Mouse (Mus musculus) lung, postnatal 0 days (tissue): ENCODE measurements around the gene Egln2. TPM values are rescaled to one million over a fixed set of nuclear protein-coding genes. Genes with fewer than 3 reads are reported as not detected.

Source experiments
- ATAC-seq: fragments of 200-750 bp; cut with Nextera tagmentation; 2 replicates; pipeline ENCODE4 v1.8.0; 2017; ENCODE audit warnings: moderate library complexity
- DNase-seq: peaks from one replicate; pipeline ENCODE4 v3.0.0-alpha.2; 2016; ENCODE audit warnings: low spot score
- H3K27ac ChIP-seq: fragments of 300-500 bp; sonication (generic); 2 replicates; pipeline ENCODE4 v1.5.1; 2014; ENCODE audit warnings: antibody characterized with exemption, mild to moderate bottlenecking, low read length, mixed read lengths
- H3K27me3 ChIP-seq: fragments of 300-500 bp; sonication (generic); replicated peaks from 2 replicates; pipeline ENCODE4 v1.6.1; 2014; ENCODE audit warnings: low read length, mixed read lengths; ENCODE audit not compliant: insufficient read depth
- H3K36me3 ChIP-seq: fragments of 300-500 bp; sonication (generic); 2 replicates; pipeline ENCODE4 v1.6.1; 2014; ENCODE audit warnings: low read length, mixed read lengths; ENCODE audit not compliant: insufficient read depth
- H3K4me1 ChIP-seq: fragments of 300-500 bp; sonication (generic); 2 replicates; pipeline ENCODE4 v1.6.1; 2014; ENCODE audit warnings: antibody characterized with exemption, low read depth, low read length, mixed read lengths; ENCODE audit not compliant: insufficient read depth
- H3K4me2 ChIP-seq: fragments of 300-500 bp; sonication (generic); replicated peaks from 2 replicates; pipeline ENCODE4 v1.6.1; 2014; ENCODE audit warnings: low read depth, mild to moderate bottlenecking, low read length, moderate library complexity, mixed read lengths
- H3K4me3 ChIP-seq: fragments of 300-500 bp; sonication (generic); 2 replicates; pipeline ENCODE4 v1.5.1; 2014; ENCODE audit warnings: low read depth, low read length
- H3K9ac ChIP-seq: fragments of 300-500 bp; sonication (generic); replicated peaks from 2 replicates; pipeline ENCODE4 v1.6.1; 2014; ENCODE audit warnings: low read depth, mild to moderate bottlenecking
- H3K9me3 ChIP-seq: fragments of 300-500 bp; sonication (generic); 2 replicates; pipeline ENCODE4 v1.6.1; 2016; ENCODE audit warnings: low read length, mixed read lengths
- CTCF ChIP-seq: IDR thresholded peaks from 2 replicates; pipeline ENCODE4 v1.5.1; 2016; ENCODE audit warnings: antibody characterized with exemption, mild to moderate bottlenecking
- EP300 ChIP-seq: IDR thresholded peaks from 2 replicates; pipeline ENCODE4 v1.6.1; 2016; ENCODE audit warnings: antibody characterized with exemption, mild to moderate bottlenecking, control low read depth
- WGBS: fragments of 180-500 bp; shearing (Covaris S2); extraction: QIAGEN DNeasy Blood & Tissue Kit; methylation state at CpG from one replicate; pipeline ENCODE4 v1.1.7; 2014; 5-methylcytosine and 5-hydroxymethylcytosine counted together
- polyA plus RNA-seq: library from polyadenylated mRNA; unstranded; fragments of >200 nt; fragmentation: Nextera tagmentation; extraction: Ambion mirVana; gene quantifications from 2 replicates; pipeline ENCODE4 v1.2.1, GENCODE M21; 2015

Gene Egln2
- polyA plus RNA-seq, 1 experiment from 2014 or later, result 75.1 TPM

DNA sequence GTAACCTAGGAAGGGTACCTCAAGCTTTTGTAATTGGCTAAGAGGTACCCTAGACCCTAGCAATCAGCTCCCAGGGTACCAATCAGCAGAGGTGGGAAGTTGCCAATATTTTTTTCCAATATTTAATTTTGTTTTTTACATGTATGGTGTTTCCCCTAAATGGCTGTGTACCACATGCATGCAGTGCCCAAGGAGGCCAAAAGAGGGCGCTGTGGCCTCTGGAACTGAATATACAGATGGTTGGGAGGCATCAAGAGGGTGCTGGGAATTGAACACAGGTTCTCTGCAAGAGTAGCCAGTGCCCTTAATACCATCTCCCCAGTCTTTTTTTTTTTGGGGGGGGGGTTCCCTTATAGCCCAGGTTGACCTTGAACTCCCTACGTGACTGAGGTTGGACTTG is 35.2 kb downstream of the Egln2 start:
- H3K9ac ChIP-seq, result no peak overlapping the region
- no peaks in the 10 kb centered on the region for H3K4me1 ChIP-seq
- no peak overlapping the region for H3K27ac ChIP-seq
- TF ChIP-seq CTCF (peak; percentile 22; the same call in 1 of the 2 replicates), EP300 (no peak)
- no peak overlapping the region for H3K4me2 ChIP-seq
- WGBS, result 67% methylated on average over 2 of the region's 2 CpGs
- ATAC-seq (no peak), DNase-seq (no peak)
- H3K9me3 ChIP-seq, result no peaks in the 10 kb centered on the region
- H3K27me3 ChIP-seq, result no peaks in the 10 kb centered on the region
- no peaks in the 10 kb centered on the region for H3K36me3 ChIP-seq
- H3K4me3 ChIP-seq, result no peak overlapping the region

DNA sequence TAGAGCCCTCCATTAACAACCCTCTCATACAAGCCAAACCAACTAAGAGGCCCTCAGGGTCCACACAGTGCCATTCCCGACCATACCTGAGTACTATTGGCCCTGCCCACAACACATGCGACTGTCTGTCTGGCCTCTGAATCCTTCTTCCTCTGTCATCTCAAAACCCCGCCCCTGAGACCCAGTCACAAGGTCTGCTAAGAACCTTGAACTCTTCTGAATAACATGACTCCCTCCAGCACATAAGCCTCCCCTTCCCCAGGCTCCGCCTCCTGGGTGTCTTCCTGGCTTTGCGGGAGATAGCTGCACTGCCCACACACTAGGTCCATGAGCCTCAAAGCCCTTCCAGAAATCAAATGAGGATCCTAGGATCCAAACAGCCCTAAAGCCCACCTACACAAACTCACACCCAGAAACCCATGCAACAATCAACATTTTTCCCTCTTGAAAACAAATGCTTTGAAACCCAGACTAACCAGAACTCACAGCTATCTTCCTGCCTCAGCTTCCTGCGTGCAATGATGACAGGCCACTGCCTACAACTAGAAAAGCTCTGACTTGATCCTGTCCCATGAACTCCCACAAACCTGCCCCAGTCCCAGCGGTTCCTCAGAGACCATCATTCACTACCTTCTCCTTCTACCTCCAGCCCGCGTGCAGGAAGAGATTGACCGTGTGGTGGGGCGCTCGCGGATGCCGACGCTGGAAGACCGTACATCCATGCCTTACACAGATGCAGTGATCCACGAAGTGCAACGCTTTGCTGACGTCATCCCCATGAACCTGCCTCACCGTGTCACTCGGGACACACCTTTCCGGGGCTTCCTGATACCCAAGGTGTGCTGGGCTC is 35.9 kb downstream of the Egln2 start:
- no peak overlapping the region for H3K4me2 ChIP-seq
- no peak overlapping the region for H3K27ac ChIP-seq
- no peak for DNase-seq
- H3K27me3 ChIP-seq, result no peaks in the 10 kb centered on the region
- TF ChIP-seq CTCF (no peak), EP300 (no peak)
- H3K4me1 ChIP-seq, result no peaks in the 10 kb centered on the region
- no peaks in the 10 kb centered on the region for H3K9me3 ChIP-seq
- H3K4me3 ChIP-seq, result no peak overlapping the region
- 87% methylated on average over 22 of the region's 22 CpGs for WGBS
- no peaks in the 10 kb centered on the region for H3K36me3 ChIP-seq
- ATAC-seq, result no peak
- no peak overlapping the region for H3K9ac ChIP-seq

DNA sequence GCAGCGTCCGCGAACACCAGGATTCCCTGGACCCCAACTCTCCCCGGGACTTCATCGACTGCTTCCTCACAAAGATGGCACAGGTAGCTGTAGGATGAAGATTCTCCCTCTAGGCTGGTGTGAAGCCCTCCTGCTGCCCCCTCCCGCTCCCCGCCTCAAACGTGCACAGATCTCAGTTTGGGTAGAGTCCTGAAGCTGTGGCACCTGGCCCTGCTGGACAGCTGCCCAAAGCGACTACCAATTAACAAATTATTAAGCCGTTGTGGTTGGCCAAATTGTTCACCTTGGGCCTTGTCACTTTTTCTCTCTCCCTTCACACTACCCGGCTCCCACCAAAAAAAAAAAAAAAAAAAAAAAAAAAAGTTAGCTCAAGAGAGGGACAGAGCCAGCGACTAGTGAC is 36.8 kb downstream of the Egln2 start:
- ATAC-seq, result no peak
- 81% methylated on average over 12 of the region's 12 CpGs for WGBS
- Histone ChIP-seq H3K27ac (no peak overlapping the region), H3K4me1 (no peaks in the 10 kb centered on the region), H3K9ac (no peak overlapping the region), H3K36me3 (no peaks in the 10 kb centered on the region), H3K4me2 (no peak overlapping the region), H3K4me3 (no peak overlapping the region), H3K9me3 (no peaks in the 10 kb centered on the region), H3K27me3 (no peaks in the 10 kb centered on the region)
- DNase-seq, result no peak
- TF ChIP-seq CTCF (no peak), EP300 (no peak)

DNA sequence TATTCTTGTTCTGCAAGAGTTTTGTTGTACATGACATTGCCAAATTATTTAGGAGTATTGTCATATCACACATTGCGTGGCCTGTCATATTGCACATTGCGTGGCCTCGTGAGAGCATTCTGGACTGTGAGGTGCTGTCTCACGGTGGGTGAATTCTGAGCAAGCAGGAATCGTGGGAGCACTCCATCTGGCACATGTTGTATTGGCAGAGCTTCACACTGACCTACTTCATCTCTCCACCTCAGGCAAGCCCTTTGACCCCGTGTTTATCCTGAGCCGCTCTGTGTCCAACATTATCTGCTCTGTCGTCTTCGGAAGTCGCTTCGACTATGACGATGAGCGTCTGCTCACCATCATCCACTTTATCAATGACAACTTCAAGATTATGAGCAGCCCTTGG is 37.7 kb downstream of the Egln2 start:
- no peak for ATAC-seq
- Histone ChIP-seq H3K9ac (no peak overlapping the region), H3K27me3 (no peaks in the 10 kb centered on the region), H3K9me3 (no peaks in the 10 kb centered on the region), H3K4me1 (no peaks in the 10 kb centered on the region), H3K36me3 (no peaks in the 10 kb centered on the region), H3K4me3 (no peak overlapping the region), H3K4me2 (no peak overlapping the region), H3K27ac (no peak overlapping the region)
- DNase-seq, result no peak
- 55% methylated on average over 13 of the region's 13 CpGs for WGBS
- no peak for TF ChIP-seq EP300
- TF ChIP-seq CTCF, result no peak

DNA sequence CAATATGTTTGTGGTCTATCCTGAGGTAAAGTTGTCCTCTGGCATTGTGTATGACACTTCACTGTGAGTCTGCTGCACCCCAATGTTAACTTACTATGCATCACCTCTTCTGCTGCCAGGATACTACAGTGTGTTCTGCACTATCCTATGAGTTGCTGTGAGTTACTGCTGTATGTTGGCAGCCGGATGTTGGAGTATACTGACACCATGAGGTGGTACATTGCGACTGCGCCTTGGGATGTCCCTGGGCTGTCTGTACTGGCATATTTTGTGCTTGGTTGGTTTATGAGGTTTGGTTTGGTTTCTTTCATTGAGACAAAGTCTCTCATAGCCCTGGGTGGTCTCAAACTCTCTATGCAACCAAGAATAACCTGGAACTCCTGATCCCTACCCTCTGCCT is 38.4 kb downstream of the Egln2 start:
- no peak overlapping the region for H3K4me3 ChIP-seq
- ATAC-seq (peak; percentile 69), DNase-seq (peak; percentile 62)
- H3K9ac ChIP-seq, result no peak overlapping the region
- TF ChIP-seq CTCF (peak; percentile 85), EP300 (no peak)
- H3K4me2 ChIP-seq, result no peak overlapping the region
- no peaks in the 10 kb centered on the region for H3K36me3 ChIP-seq
- H3K27me3 ChIP-seq, result no peaks in the 10 kb centered on the region
- WGBS, result 51% methylated on average over 3 of the region's 3 CpGs
- no peaks in the 10 kb centered on the region for H3K9me3 ChIP-seq
- no peak overlapping the region for H3K27ac ChIP-seq
- no peaks in the 10 kb centered on the region for H3K4me1 ChIP-seq

DNA sequence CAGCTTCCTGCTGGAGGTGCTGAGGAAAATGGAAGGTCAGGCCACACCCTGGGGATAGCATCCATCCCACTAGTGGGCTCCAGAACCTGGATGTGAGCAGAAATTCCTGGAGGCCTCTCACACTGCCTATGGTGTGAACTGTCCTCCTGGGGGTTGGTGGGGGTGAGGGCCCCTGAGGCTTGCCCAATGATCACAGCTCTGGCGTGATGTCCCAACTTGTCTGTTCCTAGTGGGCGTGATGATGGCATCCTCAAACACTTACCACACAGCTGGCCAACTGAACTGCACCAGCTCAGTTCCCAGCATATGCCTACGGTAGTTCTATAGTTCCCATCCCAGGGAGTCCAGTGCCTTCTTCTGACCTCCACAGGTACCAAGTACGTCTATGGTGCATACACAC is 41.6 kb downstream of the Egln2 start:
- ATAC-seq (no peak), DNase-seq (no peak)
- Histone ChIP-seq H3K9me3 (no peaks in the 10 kb centered on the region), H3K27me3 (no peaks in the 10 kb centered on the region), H3K9ac (no peak overlapping the region), H3K27ac (no peak overlapping the region), H3K4me3 (no peak overlapping the region), H3K4me2 (no peak overlapping the region), H3K36me3 (no peaks in the 10 kb centered on the region), H3K4me1 (no peaks in the 10 kb centered on the region)
- TF ChIP-seq EP300 (no peak), CTCF (no peak)
- WGBS, result 76% methylated on average over 4 of the region's 4 CpGs
